Comparison of ENCODE assay signal across 9 mouse cellular contexts in the genomic region with DNA sequence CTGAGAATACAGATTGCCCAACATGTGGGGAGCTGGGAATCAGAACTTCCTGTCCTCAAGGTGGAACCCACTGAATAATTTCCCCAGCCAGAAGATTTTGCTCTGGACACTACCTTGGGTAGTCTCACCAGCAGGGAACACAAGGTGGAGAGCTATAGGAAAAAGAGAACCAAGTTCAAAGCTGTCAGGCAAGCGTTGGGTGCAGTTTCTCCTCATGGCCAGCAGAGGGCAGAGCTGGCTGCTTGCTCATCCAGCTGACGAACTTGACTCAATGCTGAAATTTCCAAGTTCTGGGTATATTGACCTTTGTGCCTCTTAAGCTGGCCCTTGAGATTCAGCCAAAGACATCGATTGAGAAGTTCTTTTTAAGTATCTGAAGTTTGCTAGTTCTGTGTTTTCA. TPM values are rescaled to one million over a fixed set of nuclear protein-coding genes. Genes with fewer than 3 reads are reported as not detected.
DNase-seq lines count a peak whose midpoint lies in the region; ATAC-seq and TF ChIP-seq lines count a peak whose summit lies in the region.
"Had no signal": no experiment of that assay in that cellular context is flagged by ENCODE, and none has a peak within 500 bp of the region (broad histone marks: within the 10 kb centered on the region; RNA-seq: fewer than 3 reads in every experiment).

No protein-coding gene starts in this region.

- ATAC-seq in hindbrain, postnatal 0 days: no peak

- no peaks in the 10 kb centered on the region for H3K36me3 ChIP-seq in spleen, adult 2 months (ENCODE audit: control insufficient read depth, insufficient read depth, low read length)
- no peaks in the 10 kb centered on the region for H3K36me3 ChIP-seq in hindbrain, postnatal 0 days (ENCODE audit: insufficient read depth, low read length)
- H3K36me3 ChIP-seq: limb, embryonic 12.5 days had no signal

- no peak overlapping the region for H3K9ac ChIP-seq in hindbrain, postnatal 0 days (replicated peaks; ENCODE audit: low read length)
- H3K9ac ChIP-seq: limb, embryonic 12.5 days had no signal

- H3K4me1 ChIP-seq in spleen, adult 2 months (ENCODE audit: control insufficient read depth, insufficient read depth, insufficient read length): no peaks in the 10 kb centered on the region
- no peaks in the 10 kb centered on the region for H3K4me1 ChIP-seq in hindbrain, postnatal 0 days (ENCODE audit: insufficient read depth, low read length)

- peak; percentile 8 for DNase-seq in gastrocnemius, adult 18-20 months (ENCODE audit: low spot score)
- DNase-seq in gastrocnemius, postnatal 36 days: no peak
- no peak for DNase-seq in spleen, adult 2 months (ENCODE audit: low read depth in 1 of 2, low spot score in 2 of 2)
- DNase-seq in spleen, postnatal 36 days (ENCODE audit: low spot score in 2 of 2): no peak
- peak; percentile 74 for DNase-seq in cerebellum, adult 8-10 months
- peak; percentile 88 for DNase-seq in hindbrain, postnatal 0 days (ENCODE audit: low spot score)
- peak; percentile 29 for DNase-seq in lung, postnatal 14 days
- DNase-seq in thymus, postnatal 14 days: peak; percentile 29

- peaks cover 2% of the 10 kb centered on the region; the same call in 1 of the 2 replicates for H3K27me3 ChIP-seq in spleen, adult 2 months (ENCODE audit: control insufficient read depth, insufficient read depth, low read length)
- H3K27me3 ChIP-seq in hindbrain, postnatal 0 days (ENCODE audit: insufficient read depth, low read length): no peaks in the 10 kb centered on the region

- H3K4me2 ChIP-seq in hindbrain, postnatal 0 days (ENCODE audit: low read depth, low read length): no peak overlapping the region
- H3K4me2 ChIP-seq: limb, embryonic 12.5 days had no signal

- H3K9me3 ChIP-seq in hindbrain, postnatal 0 days (ENCODE audit: low read length): no peaks in the 10 kb centered on the region
- H3K9me3 ChIP-seq: limb, embryonic 12.5 days had no signal

- intact Hi-C loops in gastrocnemius, postnatal 36 days (cut with DNase I): no loop called here

- 8% methylated on average over 3 of the region's 3 CpGs for WGBS in spleen, adult 2 months
- 14% methylated on average over 3 of the region's 3 CpGs for WGBS in hindbrain, postnatal 0 days

- H3K4me3 ChIP-seq in spleen, adult 2 months (ENCODE audit: extremely low read depth, insufficient read depth, insufficient read length): no peak overlapping the region
- H3K4me3 ChIP-seq in hindbrain, postnatal 0 days (ENCODE audit: low read length): no peak overlapping the region
- H3K4me3 ChIP-seq: limb, embryonic 12.5 days had no signal

- TF ChIP-seq POLR2A in spleen, adult 2 months (IDR thresholded peaks at IDR 0.05; ENCODE audit: low read depth, low read length): no peak

- TF ChIP-seq CTCF in spleen, adult 2 months (IDR thresholded peaks at IDR 0.05; ENCODE audit: extremely low read depth, insufficient read depth, insufficient read length, insufficient replicate concordance): peak; percentile 91
- peak; percentile 99 for TF ChIP-seq CTCF in hindbrain, postnatal 0 days (IDR thresholded peaks at IDR 0.05; ENCODE audit: low read depth)

- H3K27ac ChIP-seq in spleen, adult 2 months (ENCODE audit: insufficient read depth, low read length): no peak overlapping the region
- no peak overlapping the region for H3K27ac ChIP-seq in hindbrain, postnatal 0 days
- H3K27ac ChIP-seq: limb, embryonic 12.5 days had no signal

RNA-seq across cellular contexts. Expression of a gene that starts 18.7 kb away (rescaled TPM):
- under 1 TPM; 0.07 to 0.18 TPM for total RNA-seq in gastrocnemius, adult 18-20 months (2021)
- total RNA-seq in gastrocnemius, postnatal 36 days (2021): not detected
- polyA plus RNA-seq in spleen, adult 2 months (2012; rRNA removed): 0.22 and 0.54 TPM in 2 replicates
- 70.4 and 92.7 TPM in 2 replicates for total RNA-seq in hindbrain, postnatal 0 days (2014; rRNA removed)
- 66.2 and 67.2 TPM in 2 replicates for polyA plus RNA-seq in hindbrain, postnatal 0 days (2015; fragmentation: Nextera tagmentation; extraction: Ambion mirVana)

RNA-seq across cellular contexts. Expression of a gene that starts 59.2 kb away (rescaled TPM):
- total RNA-seq in gastrocnemius, adult 18-20 months (2021): 10 to 100 TPM; 10.5 to 11.5 TPM
- total RNA-seq in gastrocnemius, postnatal 36 days (2021): 1 to 10 TPM; 9.0 to 9.9 TPM
- polyA plus RNA-seq in spleen, adult 2 months (2012; rRNA removed): 0.32 and 0.34 TPM in 2 replicates
- 12.4 and 13.6 TPM in 2 replicates for total RNA-seq in hindbrain, postnatal 0 days (2014; rRNA removed)
- 15.9 and 16.0 TPM in 2 replicates for polyA plus RNA-seq in hindbrain, postnatal 0 days (2015; fragmentation: Nextera tagmentation; extraction: Ambion mirVana)

Comparison
In these comparisons a context has a peak if more than half of its experiments do, and no peak if none do; other contexts are left out.
1. DNase-seq: peak in gastrocnemius, adult 18-20 months (single experiment), cerebellum, adult 8-10 months (single experiment), hindbrain, postnatal 0 days (single experiment), lung, postnatal 14 days (single experiment) and thymus, postnatal 14 days (single experiment); none in gastrocnemius, postnatal 36 days (0 of 2), spleen, adult 2 months (0 of 2) and spleen, postnatal 36 days (0 of 2).
2. RNA of a gene that starts 18.7 kb away (total RNA-seq): 70.4 to 92.7 TPM in hindbrain, postnatal 0 days; 0.07 to 0.18 TPM in gastrocnemius, adult 18-20 months and not detected in gastrocnemius, postnatal 36 days; every median in the first group is over 10 times any median in the second.